Mouse (Mus musculus) ES-E14 (cell line): ENCODE data around the gene Arpc5. TPM values are rescaled to one million over a fixed set of nuclear protein-coding genes. Genes with fewer than 3 reads are reported as not detected.

Source experiments
- DNase-seq: peaks from one replicate; pipeline ENCODE4 v3.0.0-alpha.2; 2013; ENCODE audit warnings: low read depth, low spot score
- H3K27ac ChIP-seq: 2 replicates; pipeline ENCODE4 v1.5.1; 2012; ENCODE audit warnings: low read depth, mild to moderate bottlenecking, low read length, moderate library complexity, mixed read lengths; ENCODE audit not compliant: poor library complexity, insufficient read depth, severe bottlenecking
- H3K36me3 ChIP-seq: 2 replicates; pipeline ENCODE4 v1.6.1; 2012; ENCODE audit warnings: mild to moderate bottlenecking, low read length, moderate library complexity, mixed read lengths; ENCODE audit not compliant: control insufficient read depth, poor library complexity, insufficient read depth, severe bottlenecking
- H3K4me1 ChIP-seq, 2 experiments: fragments of 150-350 bp in 1 of 2; sonication (generic) in 1 of 2; 2 replicates each; pipeline ENCODE4 v1.6.1; 2012; ENCODE audit warnings: low read length in 2 of 2, mild to moderate bottlenecking in 1 of 2, mixed read lengths in 1 of 2; ENCODE audit not compliant: control insufficient read depth in 2 of 2, insufficient read depth in 2 of 2, poor library complexity in 1 of 2
- H3K4me3 ChIP-seq, 2 experiments: fragments of 150-350 bp in 1 of 2; sonication (generic) in 1 of 2; 2 replicates each; pipeline ENCODE4 v1.5.1; 2012; ENCODE audit warnings: low read length in 2 of 2, low read depth in 1 of 2, mild to moderate bottlenecking in 1 of 2, mixed read lengths in 1 of 2; ENCODE audit not compliant: insufficient read depth in 1 of 2, poor library complexity in 1 of 2, severe bottlenecking in 1 of 2
- H3K9ac ChIP-seq: 2 replicates; pipeline ENCODE4 v1.6.1; 2012; ENCODE audit warnings: low read depth, mild to moderate bottlenecking, low read length, mixed read lengths; ENCODE audit not compliant: poor library complexity, insufficient read depth, severe bottlenecking
- H3K9me3 ChIP-seq: fragments of 150-350 bp; sonication (generic); 2 replicates; pipeline ENCODE4 v1.6.1; 2012; ENCODE audit warnings: low read depth, mild to moderate bottlenecking, low read length; ENCODE audit not compliant: control insufficient read depth, insufficient read depth
- CHD2 ChIP-seq: IDR thresholded peaks from 2 replicates; pipeline ENCODE4 v1.6.1; 2014; ENCODE audit warnings: mild to moderate bottlenecking, low read depth, low read length, inconsistent platforms
- HCFC1 ChIP-seq: IDR thresholded peaks from 2 replicates; pipeline ENCODE4 v1.6.1; 2012; ENCODE audit warnings: low read length, inconsistent platforms, borderline replicate concordance; ENCODE audit not compliant: insufficient read depth
- MAFK ChIP-seq: IDR thresholded peaks from 2 replicates; pipeline ENCODE4 v1.6.1; 2014; ENCODE audit warnings: mild to moderate bottlenecking, low read depth, low read length, inconsistent platforms; ENCODE audit not compliant: insufficient read depth
- ZC3H11A ChIP-seq: IDR thresholded peaks from 2 replicates; pipeline ENCODE4 v1.6.1; 2012; ENCODE audit warnings: low read depth, mild to moderate bottlenecking, inconsistent platforms, low read length, borderline replicate concordance
- ZNF384 ChIP-seq: IDR thresholded peaks from 2 replicates; pipeline ENCODE4 v1.6.1; 2012; ENCODE audit warnings: low read depth, low read length, inconsistent platforms
- in situ Hi-C, 2 experiments: fragments of 600-800 bp; cut with MboI; formaldehyde crosslinking; loops; one replicate each; pipeline ENCODE4 v1.15.1; 2025; ENCODE audit warnings: low sequenced_read_pairs in 2 of 2, inconsistent platforms in 1 of 2; ENCODE audit not compliant: unreplicated experiment in 2 of 2
- total RNA-seq: library from RNA; depleted of rRNA; stranded (reverse); fragments of 300-350 nt; gene quantifications from 2 replicates; pipeline ENCODE4 v1.2.3, GENCODE M21; 2012; rRNA removed

Arpc5 gene
- total RNA-seq, result 61.0 and 95.0 TPM in 2 replicates

DNA sequence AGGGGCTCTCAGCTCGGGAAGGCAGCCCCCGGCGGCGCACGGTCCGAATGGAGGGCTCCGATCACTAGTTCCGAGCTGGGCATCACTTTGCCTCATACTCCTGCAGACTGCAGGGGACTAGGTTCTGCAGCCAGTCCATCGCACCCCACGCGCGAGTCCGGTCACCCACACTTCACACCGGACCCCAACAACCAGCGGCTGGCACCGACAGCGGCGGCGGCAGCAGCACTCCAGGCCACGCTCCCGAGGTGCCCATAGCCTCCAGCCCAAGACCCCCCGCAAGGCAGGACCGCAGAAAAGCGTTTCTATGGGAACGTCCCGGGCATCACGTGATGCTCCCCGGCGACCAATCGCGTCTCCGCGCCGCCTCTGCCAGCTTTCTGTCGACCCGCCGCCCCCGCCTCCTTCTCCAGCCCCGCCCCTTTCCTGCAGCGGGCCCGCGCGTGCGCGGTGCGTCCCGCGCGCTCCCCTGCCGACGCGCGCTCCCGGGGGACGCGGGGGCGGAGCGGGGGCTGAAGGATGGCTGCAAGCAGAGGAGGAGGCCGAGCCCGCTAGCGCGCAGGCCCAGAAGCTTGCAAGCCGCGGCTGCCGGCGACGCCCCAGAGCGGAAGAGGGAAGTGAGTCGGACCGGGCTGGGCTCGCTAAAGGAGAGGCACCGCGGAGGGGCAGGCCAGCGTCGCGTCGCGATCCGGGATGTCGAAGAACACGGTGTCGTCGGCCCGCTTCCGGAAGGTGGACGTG lies at the start of gene Arpc5, which contains the start of gene Rgl1:
Arpc5 (plus strand) TSS at position 511 of the 741 bp plus-strand sequence.
Rgl1 (minus strand) TSS at position 320 of the 741 bp plus-strand sequence.
- Histone ChIP-seq H3K27ac (no peak within 1 kb of the TSS), H3K4me3 (peak within 1 kb of the TSS; percentile 81 to 91), H3K9ac (peak within 1 kb of the TSS; percentile 75), H3K9me3 (no peaks in the 10 kb centered on the region), H3K36me3 (peaks cover 9% of the 10 kb centered on the region), H3K4me1 (peaks cover 0 to 2% of the 10 kb centered on the region in 2 experiments; a peak in 1 of 4 replicates)
- DNase-seq, result peak; percentile 91
- TF ChIP-seq ZNF384 (no peak), MAFK (no peak), HCFC1 (no peak), CHD2 (no peak), ZC3H11A (no peak)
- in situ Hi-C loops, result no loop called here

DNA sequence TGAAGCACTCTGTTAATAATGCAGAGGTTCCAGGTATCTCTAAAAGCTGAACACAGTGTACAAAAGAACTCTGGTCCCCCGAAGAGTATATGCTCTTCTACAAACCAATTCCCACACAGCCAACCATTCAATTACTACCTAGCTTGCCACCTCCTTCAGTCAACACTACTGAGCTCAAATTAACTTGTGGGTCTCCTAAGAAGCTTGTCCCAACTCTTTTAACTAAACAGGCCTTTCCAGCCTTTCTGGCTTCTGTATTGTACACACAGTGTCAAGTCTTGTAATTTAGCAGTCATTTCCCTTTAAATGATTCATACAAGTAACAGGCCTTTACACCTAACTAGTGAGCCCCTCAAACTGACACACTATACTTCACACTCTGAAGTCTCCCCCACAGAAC lies 49.0 kb upstream of the Arpc5 start:
- no peak for DNase-seq
- H3K9me3 ChIP-seq, result no peaks in the 10 kb centered on the region
- no peak overlapping the region for H3K9ac ChIP-seq
- no peak overlapping the region for H3K27ac ChIP-seq
- H3K36me3 ChIP-seq, result no peaks in the 10 kb centered on the region
- H3K4me1 ChIP-seq, result peaks cover 2 to 4% of the 10 kb centered on the region in 2 experiments; a peak in 2 of 4 replicates
- in situ Hi-C loops, result no loop called here
- TF ChIP-seq MAFK, result no peak
- TF ChIP-seq CHD2, result no peak
- TF ChIP-seq ZNF384, result no peak
- no peak overlapping the region for H3K4me3 ChIP-seq

DNA sequence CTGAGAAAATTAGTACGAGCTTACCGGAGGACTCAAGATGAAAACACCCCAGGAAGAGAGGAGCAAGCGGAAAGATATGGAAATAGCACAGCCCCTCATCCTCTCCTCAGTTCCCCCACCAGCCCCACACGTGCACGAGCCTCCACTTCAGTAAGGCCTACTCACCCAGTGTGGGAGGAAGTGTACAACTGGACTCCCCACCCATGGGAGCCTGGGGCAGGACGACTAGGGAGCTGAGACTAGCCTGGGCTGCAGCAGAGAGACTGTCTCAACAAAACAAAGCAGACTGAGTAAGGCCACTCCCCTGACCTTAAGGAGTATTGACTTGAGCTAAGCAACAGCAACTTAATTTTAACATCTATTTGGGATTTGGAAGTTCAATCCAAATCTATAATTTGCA lies 48.1 kb upstream of the Arpc5 start:
- H3K4me3 ChIP-seq, result no peak overlapping the region
- H3K36me3 ChIP-seq, result no peaks in the 10 kb centered on the region
- H3K27ac ChIP-seq, result no peak overlapping the region
- peaks cover 2 to 4% of the 10 kb centered on the region in 2 experiments; a peak in 2 of 4 replicates for H3K4me1 ChIP-seq
- in situ Hi-C loops, result no loop called here
- no peak overlapping the region for H3K9ac ChIP-seq
- DNase-seq, result no peak
- H3K9me3 ChIP-seq, result no peaks in the 10 kb centered on the region
- TF ChIP-seq ZC3H11A (no peak), MAFK (no peak), HCFC1 (no peak), CHD2 (no peak), ZNF384 (no peak)

DNA sequence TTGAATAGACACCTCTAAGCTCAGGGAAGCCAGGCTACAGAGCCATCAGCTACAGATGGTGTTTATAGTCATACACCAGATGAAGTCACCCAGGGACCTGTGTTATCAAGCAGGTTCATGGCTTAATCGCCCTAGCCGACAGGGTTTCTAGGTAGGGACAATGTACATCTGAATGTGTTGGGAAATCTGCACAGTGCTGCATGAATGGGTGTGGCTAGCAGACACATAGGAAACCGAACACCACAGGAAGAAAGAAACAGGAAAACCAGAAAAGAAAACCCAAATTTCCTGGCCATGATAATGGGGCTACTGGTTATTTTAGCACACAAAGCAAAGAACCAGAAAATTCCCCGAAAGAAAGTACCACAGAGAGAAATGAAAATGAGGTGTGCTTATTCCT lies 45.4 kb upstream of the Arpc5 start:
- Histone ChIP-seq H3K36me3 (no peaks in the 10 kb centered on the region), H3K4me3 (no peak overlapping the region), H3K9me3 (no peaks in the 10 kb centered on the region), H3K27ac (no peak overlapping the region), H3K4me1 (peaks cover 2 to 4% of the 10 kb centered on the region in 2 experiments; a peak in 2 of 4 replicates), H3K9ac (no peak overlapping the region)
- in situ Hi-C loops, result no loop called here
- no peak for DNase-seq
- TF ChIP-seq CHD2 (no peak), HCFC1 (no peak), MAFK (no peak), ZC3H11A (no peak), ZNF384 (no peak)
